Mouse (Mus musculus) lung, postnatal 10 days (tissue): Measurements from ENCODE around the gene Usp29.
A peak's percentile ranks its signal among the peaks of the same experiment; 100 is the strongest.
"Not testable (repeated sequence)": the region's sequence is repeated elsewhere in the genome, so short reads cannot be mapped to it uniquely, and the experiment has no call there.

ENCODE experiments used
- DNase-seq: peaks from one replicate; pipeline ENCODE4 v3.0.0; 2021

Gene Usp29

DNA sequence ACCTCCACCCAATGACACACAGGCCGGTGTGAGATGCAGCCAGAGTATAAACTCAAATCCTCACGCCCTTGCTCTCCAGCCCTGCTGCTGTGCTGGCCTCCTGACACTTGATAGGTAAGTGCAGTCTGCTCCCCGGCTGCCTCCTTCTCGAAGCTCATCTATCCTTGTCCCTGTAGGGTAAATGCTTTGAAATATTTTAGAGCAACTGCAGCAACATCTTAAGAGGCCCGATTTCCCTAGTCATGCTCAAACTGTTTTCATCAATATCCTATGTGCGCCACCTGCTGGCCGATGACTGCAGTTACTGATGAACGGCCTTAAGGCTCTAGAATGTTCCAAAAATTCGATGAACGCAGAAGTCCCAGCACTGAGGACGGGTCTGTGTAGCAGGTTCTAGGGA, 206.7 kb downstream of the Usp29 start:
- DNase-seq, result peak; percentile 80

- no peak for DNase-seq
These were observed 210.4 kb downstream of the Usp29 start for GRCm38 (mm10) chr7:6940761-6941231.

DNA sequence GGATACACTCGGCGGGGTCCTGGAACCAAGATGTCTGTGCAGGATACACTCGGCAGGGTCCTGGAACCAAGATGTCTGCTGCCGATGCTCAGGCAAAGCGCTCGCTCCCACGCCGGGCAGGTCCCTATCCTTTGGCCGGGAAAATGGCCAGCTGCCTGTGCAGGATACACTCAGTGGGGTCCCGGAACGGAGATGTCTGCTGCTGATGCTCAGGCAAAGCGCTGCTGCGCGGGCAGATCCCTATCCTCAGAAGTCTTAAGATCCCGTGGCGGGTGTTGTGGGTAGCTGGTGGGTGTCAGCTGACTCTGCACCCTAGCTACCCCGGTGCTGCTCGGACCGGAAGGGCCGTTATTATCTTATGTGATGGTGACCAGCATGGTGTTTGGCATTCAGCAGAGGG, 217.7 kb downstream of the Usp29 start:
- not testable (repeated sequence) for DNase-seq

GRCm38 (mm10) chr7:6956576-6956975, 226.2 kb downstream of the Usp29 start:
- DNase-seq, result no peak

GRCm38 (mm10) chr7:6958574-6958973, 228.2 kb downstream of the Usp29 start:
- no peak for DNase-seq

- no peak for DNase-seq
These were observed 243.2 kb downstream of the Usp29 start for GRCm38 (mm10) chr7:6973566-6973965.

GRCm38 (mm10) chr7:6976890-6977289, 246.5 kb downstream of the Usp29 start:
- no peak for DNase-seq

GRCm38 (mm10) chr7:6995251-6995650, 264.9 kb downstream of the Usp29 start, which contains the start of gene Aurkc:
Gene Aurkc, plus strand, starts transcription at chr7:6995300.
- DNase-seq, result not testable (repeated sequence)

DNA sequence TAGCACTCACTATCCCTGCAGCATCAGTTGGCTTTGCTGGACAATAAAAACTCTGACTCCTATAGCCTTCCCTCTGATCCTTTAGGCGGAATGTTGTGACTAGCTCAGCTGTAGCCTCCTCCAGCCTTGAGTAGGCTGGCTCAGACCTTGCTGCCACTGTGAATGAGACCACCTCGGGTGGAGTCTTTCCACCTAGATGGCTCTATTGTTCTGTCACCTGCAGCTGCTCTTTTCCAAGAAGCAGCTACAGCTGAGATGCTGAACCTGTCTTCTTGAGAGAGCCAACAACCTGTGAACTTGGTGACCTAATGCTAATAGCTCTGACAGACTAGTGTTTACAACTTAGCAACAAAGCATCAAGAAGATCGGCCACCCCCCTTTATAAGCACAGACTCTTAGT, 268.5 kb downstream of the Usp29 start:
- not testable (repeated sequence) for DNase-seq

- not testable (repeated sequence) for DNase-seq
These were observed 275.1 kb downstream of the Usp29 start for GRCm38 (mm10) chr7:7005441-7005840.
